Mouse (Mus musculus): ENCODE results near the gene Hlx. TPM values are rescaled to one million over a fixed set of nuclear protein-coding genes. Genes with fewer than 3 reads are reported as not detected.

The Hlx gene
- total and polyA plus RNA-seq, 3 experiments = 2.4 to 9.6 TPM; not detected in 1

GRCm38 (mm10) chr1:184734067-184734830 lies 1.8 kb upstream of the Hlx start:
- Histone ChIP-seq H3K36me3 (ENCODE audit: control insufficient read depth in 1 of 2, insufficient read depth in 2 of 2, low read length in 2 of 2) (peaks cover 0 to 7% of the 10 kb centered on the region in 2 experiments; a peak in 1 of 4 replicates), H3K9me3 (replicated peaks; ENCODE audit: insufficient read depth, low read length) (no peaks in the 10 kb centered on the region), H3K79me2 (ENCODE audit: control insufficient read depth, insufficient read depth, low read length, poor library complexity) (peaks cover 6% of the 10 kb centered on the region), H3K27ac (ENCODE audit: control insufficient read depth, low read depth, low read length) (peak overlapping the region; percentile 54), H3K4me1 (ENCODE audit: control insufficient read depth in 1 of 2, insufficient read depth in 2 of 2, low read length in 2 of 2) (peaks cover 3 to 5% of the 10 kb centered on the region in 2 experiments; a peak in 1 of 4 replicates), H3K4me3 (ENCODE audit: control insufficient read depth in 1 of 2, insufficient read depth in 1 of 2, low read depth in 2 of 2, low read length in 2 of 2) (peak overlapping the region; percentile 48 to 65), H3K27me3 (ENCODE audit: control insufficient read depth in 1 of 2, insufficient read depth in 2 of 2, low read length in 2 of 2) (no peaks in the 10 kb centered on the region), H3K9ac (ENCODE audit: control insufficient read depth, low read depth, low read length, poor library complexity, severe bottlenecking) (peak overlapping the region; percentile 79)
- TF ChIP-seq POLR2A (IDR thresholded peaks at IDR 0.05; ENCODE audit: control insufficient read depth in 1 of 2, insufficient read depth in 1 of 2, low read depth in 1 of 2, low read length in 2 of 2, poor library complexity in 1 of 2) (no peak), BHLHE40 (IDR thresholded peaks at IDR 0.05; ENCODE audit: borderline replicate concordance, low read depth, low read length) (no peak), TBP (IDR thresholded peaks at IDR 0.05; ENCODE audit: low read depth, low read length) (peak; percentile 18; the same call in 1 of the 2 replicates), POLR2AphosphoS2 (IDR thresholded peaks at IDR 0.05; ENCODE audit: low read length) (no peak), MAX (IDR thresholded peaks at IDR 0.05; ENCODE audit: low read length) (no peak)
- DNase-seq (ENCODE audit: low read depth, low spot score) = peak; percentile 69

- peak overlapping the region; percentile 79 for H3K9ac ChIP-seq (ENCODE audit: control insufficient read depth, low read depth, low read length, poor library complexity, severe bottlenecking)
- peaks cover 6% of the 10 kb centered on the region for H3K79me2 ChIP-seq (ENCODE audit: control insufficient read depth, insufficient read depth, low read length, poor library complexity)
- H3K4me3 ChIP-seq (ENCODE audit: control insufficient read depth in 1 of 2, insufficient read depth in 1 of 2, low read depth in 2 of 2, low read length in 2 of 2) = peak overlapping the region; percentile 48 to 65
- H3K27me3 ChIP-seq (ENCODE audit: control insufficient read depth in 1 of 2, insufficient read depth in 2 of 2, low read length in 2 of 2) = no peaks in the 10 kb centered on the region
- peak overlapping the region; percentile 54 for H3K27ac ChIP-seq (ENCODE audit: control insufficient read depth, low read depth, low read length)
- TF ChIP-seq BHLHE40 (IDR thresholded peaks at IDR 0.05; ENCODE audit: borderline replicate concordance, low read depth, low read length) (peak; percentile 91), ETS1 (IDR thresholded peaks at IDR 0.05; ENCODE audit: low read depth, low read length) (0 out of 2 replicates have a peak, but pooled peaks have one; percentile 23), POLR2AphosphoS5 (IDR thresholded peaks at IDR 0.05; ENCODE audit: borderline replicate concordance, low read depth, low read length) (no peak), KAT2A (conservative IDR thresholded peaks at IDR 0.05; ENCODE audit: low read depth, low read length) (no peak), MAFK (IDR thresholded peaks at IDR 0.05; ENCODE audit: borderline replicate concordance, low read depth, low read length) (no peak), HCFC1 (IDR thresholded peaks at IDR 0.05; ENCODE audit: low read depth, low read length) (peak; percentile 37; the same call in 1 of the 2 replicates), EP300 (IDR thresholded peaks at IDR 0.05; ENCODE audit: low read depth in 1 of 2, low read length in 2 of 2) (peak in 1 of 2 experiments; percentile 8; a peak in 1 of 4 replicates), TCF12 (IDR thresholded peaks at IDR 0.05; ENCODE audit: low read depth, low read length) (0 out of 2 replicates have a peak, but pooled peaks have one; percentile 26), USF1 (IDR thresholded peaks at IDR 0.05; ENCODE audit: low read depth, low read length) (peak; percentile 94), ZC3H11A (IDR thresholded peaks at IDR 0.05; ENCODE audit: low read depth, low read length) (no peak), MYB (IDR thresholded peaks at IDR 0.05; ENCODE audit: low read depth, low read length) (no peak), CHD2 (IDR thresholded peaks at IDR 0.05; ENCODE audit: low read length) (no peak), MAX (IDR thresholded peaks at IDR 0.05; ENCODE audit: low read length) (peak; percentile 80), ZKSCAN1 (IDR thresholded peaks at IDR 0.05; ENCODE audit: low read depth, low read length) (no peak), TBP (IDR thresholded peaks at IDR 0.05; ENCODE audit: low read depth, low read length) (no peak), RCOR1 (IDR thresholded peaks at IDR 0.05; ENCODE audit: low read depth, low read length) (no peak), SIN3A (IDR thresholded peaks at IDR 0.05; ENCODE audit: low read length) (peak; percentile 19; the same call in 1 of the 2 replicates), USF2 (IDR thresholded peaks at IDR 0.05; ENCODE audit: borderline replicate concordance in 1 of 2, insufficient read depth in 1 of 2, low read depth in 1 of 2, low read length in 2 of 2) (peak in 1 of 2 experiments; percentile 67; a peak in 1 of 4 replicates)
- H3K4me1 ChIP-seq (ENCODE audit: control insufficient read depth in 1 of 2, insufficient read depth in 2 of 2, low read length in 2 of 2) = peaks cover 3 to 5% of the 10 kb centered on the region in 2 experiments; a peak in 1 of 4 replicates
- H3K36me3 ChIP-seq (ENCODE audit: control insufficient read depth in 1 of 2, insufficient read depth in 2 of 2, low read length in 2 of 2) = peaks cover 0 to 7% of the 10 kb centered on the region in 2 experiments; a peak in 1 of 4 replicates
- no peaks in the 10 kb centered on the region for H3K9me3 ChIP-seq (replicated peaks; ENCODE audit: insufficient read depth, low read length)
- peak; percentile 77 for DNase-seq (ENCODE audit: low read depth, low spot score)
These were observed 1.1 kb upstream of the Hlx start for GRCm38 (mm10) chr1:184733300-184734066.

Data from MEL (cell line).